Mouse (Mus musculus) forebrain, embryonic 10.5 days (tissue): ENCODE data around the gene Tgoln1. TPM values are rescaled to one million over a fixed set of nuclear protein-coding genes. Genes with fewer than 3 reads are reported as not detected.

Source experiments
- polyA plus RNA-seq: library from polyadenylated mRNA; unstranded; fragments of >200 nt; fragmentation: Nextera tagmentation; extraction: Ambion mirVana; gene quantifications from 2 replicates; pipeline ENCODE4 v1.2.1, GENCODE M21; 2016

The Tgoln1 gene
- polyA plus RNA-seq, 1 experiment from 2014 or later = 28.7 TPM

Other genes with a start within 250 kb of the Tgoln1 start
- gene Vamp5, start 236.5 kb downstream of the Tgoln1 start, polyA plus RNA-seq = 12.6 and 13.0 TPM in 2 replicates
- 35.9 and 40.5 TPM in 2 replicates for gene Vamp8, start 226.3 kb downstream of the Tgoln1 start, polyA plus RNA-seq
- 16.8 and 19.0 TPM in 2 replicates for gene Ggcx, start 202.7 kb downstream of the Tgoln1 start, polyA plus RNA-seq
- 490 and 511 TPM in 2 replicates for gene Mat2a, start 177.4 kb downstream of the Tgoln1 start, polyA plus RNA-seq
- gene Sh2d6, start 95.3 kb downstream of the Tgoln1 start, polyA plus RNA-seq = 0.11 and 0.30 TPM in 2 replicates
- gene Capg, start 72.6 kb downstream of the Tgoln1 start, polyA plus RNA-seq = 8.9 and 10.5 TPM in 2 replicates
- gene Elmod3, start 18.6 kb downstream of the Tgoln1 start, polyA plus RNA-seq = 12.5 and 13.7 TPM in 2 replicates
- gene Retsat, start 18.5 kb downstream of the Tgoln1 start, polyA plus RNA-seq = 8.1 and 8.3 TPM in 2 replicates
- gene Tcf7l1, start 172.3 kb upstream of the Tgoln1 start, polyA plus RNA-seq = 32.9 and 33.8 TPM in 2 replicates